Comparison of ENCODE assay signal across 8 mouse cellular contexts in genomic region chr8:86745935-86746441, GRCm38 (mm10). TPM values are rescaled to one million over a fixed set of nuclear protein-coding genes. Genes with fewer than 3 reads are reported as not detected.
DNase-seq lines count a peak whose midpoint lies in the region; ATAC-seq and TF ChIP-seq lines count a peak whose summit lies in the region.

No protein-coding gene starts in this region.

- peak overlapping the region; percentile 83 for H3K4me2 ChIP-seq in heart, embryonic 11.5 days
- peak overlapping the region; percentile 77 for H3K4me2 ChIP-seq in kidney, embryonic 15.5 days

- under 1% methylated on average over 56 of the region's 70 CpGs for WGBS in heart, embryonic 11.5 days (ENCODE audit: insufficient replicate concordance)
- under 1% methylated on average over 62 of the region's 70 CpGs for WGBS in kidney, embryonic 15.5 days

- H3K4me3 ChIP-seq in embryonic fibroblast, embryonic 13.5 days (ENCODE audit: insufficient read depth, low read length): peak overlapping the region; percentile 99
- peak overlapping the region; percentile 95 for H3K4me3 ChIP-seq in heart, embryonic 11.5 days (ENCODE audit: low read depth, low read length)
- peak overlapping the region; percentile 78 for H3K4me3 ChIP-seq in kidney, embryonic 15.5 days (replicated peaks)

- peak overlapping the region; percentile 99 for H3K9ac ChIP-seq in heart, embryonic 11.5 days (ENCODE audit: low read depth, low read length)
- H3K9ac ChIP-seq in kidney, embryonic 15.5 days: peak overlapping the region; percentile 93

- ATAC-seq in heart, embryonic 11.5 days (replicated peaks; ENCODE audit: insufficient number of reproducible peaks, low FRiP score, low TSS enrichment): peak; percentile 81
- ATAC-seq in kidney, embryonic 15.5 days (replicated peaks; ENCODE audit: low FRiP score): peak; percentile 90

- no peak for TF ChIP-seq CTCF in embryonic fibroblast, embryonic 13.5 days (IDR thresholded peaks at IDR 0.05; ENCODE audit: borderline replicate concordance, insufficient read depth, low read length)

- H3K9me3 ChIP-seq in heart, embryonic 11.5 days (replicated peaks; ENCODE audit: control insufficient read depth, low read length): no peaks in the 10 kb centered on the region
- H3K9me3 ChIP-seq in kidney, embryonic 15.5 days (replicated peaks): no peaks in the 10 kb centered on the region

- TF ChIP-seq POLR2A in embryonic fibroblast, embryonic 13.5 days (IDR thresholded peaks at IDR 0.05; ENCODE audit: low read depth, low read length): peak; percentile 86

- H3K36me3 ChIP-seq in heart, embryonic 11.5 days (ENCODE audit: control insufficient read depth, insufficient read depth, low read length): no peaks in the 10 kb centered on the region
- no peaks in the 10 kb centered on the region for H3K36me3 ChIP-seq in kidney, embryonic 15.5 days

- H3K4me1 ChIP-seq in embryonic fibroblast, embryonic 13.5 days (ENCODE audit: control insufficient read depth, insufficient read depth, low read length): peaks cover 4% of the 10 kb centered on the region
- H3K4me1 ChIP-seq in heart, embryonic 11.5 days (ENCODE audit: control insufficient read depth, insufficient read depth, low read length): peaks cover 6% of the 10 kb centered on the region
- peaks cover 30% of the 10 kb centered on the region for H3K4me1 ChIP-seq in kidney, embryonic 15.5 days

- no peaks in the 10 kb centered on the region for H3K27me3 ChIP-seq in heart, embryonic 11.5 days (ENCODE audit: control insufficient read depth, insufficient read depth, low read length)
- H3K27me3 ChIP-seq in kidney, embryonic 15.5 days: no peaks in the 10 kb centered on the region

- H3K27ac ChIP-seq in embryonic fibroblast, embryonic 13.5 days (ENCODE audit: insufficient read depth, low read length): peak overlapping the region; percentile 82
- peak overlapping the region; percentile 97 for H3K27ac ChIP-seq in heart, embryonic 11.5 days (ENCODE audit: low read depth, low read length)
- peak overlapping the region; percentile 97 for H3K27ac ChIP-seq in kidney, embryonic 15.5 days

- DNase-seq in B cell, adult 2 months: peak; percentile 97 to 98
- DNase-seq in brain, adult 2 months (ENCODE audit: low read depth, low spot score): peak; percentile 95
- peak; percentile 96 for DNase-seq in liver
- DNase-seq in monocyte, adult 2 months (ENCODE audit: low read depth in 1 of 2, low spot score in 2 of 2): peak; percentile 73 to 91
- peak; percentile 93 to 96 for DNase-seq in spleen, postnatal 14 days (ENCODE audit: low spot score in 2 of 2)

RNA-seq across cellular contexts. Expression of gene Siah1a, which starts 0.3 kb away (rescaled TPM):
- 18.0 and 23.9 TPM in 2 replicates for polyA plus RNA-seq in embryonic fibroblast, embryonic 13.5 days (2011; ENCODE audit: insufficient read length, low read depth, missing spikeins)
- 30.1 and 31.5 TPM in 2 replicates for polyA plus RNA-seq in heart, embryonic 11.5 days (2014; fragmentation: Nextera tagmentation; extraction: Ambion mirVana)
- 46.4 and 48.7 TPM in 2 replicates for polyA plus RNA-seq in kidney, embryonic 15.5 days (2015; fragmentation: Nextera tagmentation; extraction: Ambion mirVana)

RNA-seq across cellular contexts. Expression of gene Gm10638, which starts 0.5 kb away (rescaled TPM):
- polyA plus RNA-seq in embryonic fibroblast, embryonic 13.5 days (2011; ENCODE audit: insufficient read length, low read depth, missing spikeins): 0.58 and 1.3 TPM in 2 replicates
- 1.7 and 2.0 TPM in 2 replicates for polyA plus RNA-seq in heart, embryonic 11.5 days (2014; fragmentation: Nextera tagmentation; extraction: Ambion mirVana)
- polyA plus RNA-seq in kidney, embryonic 15.5 days (2015; fragmentation: Nextera tagmentation; extraction: Ambion mirVana): 4.8 and 5.7 TPM in 2 replicates

Comparison
In these comparisons a context has a peak if more than half of its experiments do, and no peak if none do; other contexts are left out.
1. Peak in every context shown above with its lines: DNase-seq, ATAC-seq, H3K4me3 ChIP-seq and H3K27ac ChIP-seq.